Mouse (Mus musculus) layer of hippocampus, adult 9-10 months (tissue): Measurements from ENCODE around the gene Fam111a.
A peak's percentile ranks its signal among the peaks of the same experiment; 100 is the strongest.
"Not testable (repeated sequence)": the region's sequence is repeated elsewhere in the genome, so short reads cannot be mapped to it uniquely, and the experiment has no call there.

Experiments
- DNase-seq: peaks from one replicate; pipeline ENCODE4 v3.0.0; 2022; ENCODE audit warnings: low spot score

Gene Fam111a

DNA sequence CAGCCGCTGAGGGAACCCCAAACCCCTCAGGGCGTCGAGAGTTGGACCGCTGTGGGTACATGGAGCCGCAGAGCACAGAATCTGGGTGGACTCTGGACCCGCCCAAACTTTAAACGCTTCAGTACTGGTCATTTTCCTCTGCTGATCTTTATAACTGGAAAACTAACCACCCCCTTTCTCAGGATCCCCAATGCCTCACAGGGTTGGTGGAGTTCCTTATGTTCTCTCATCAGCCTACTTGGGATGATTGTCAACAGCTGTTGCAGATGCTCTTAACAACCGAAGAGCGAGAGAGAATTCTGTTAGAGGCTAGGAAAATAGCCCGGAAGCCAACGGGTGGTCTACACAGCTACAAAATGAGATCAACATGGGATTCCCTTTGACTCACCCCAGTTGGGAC is at the start of gene Fam111a:
Gene Fam111a (plus strand): TSS at position 301 of the 400 bp plus-strand sequence.
- DNase-seq, result not testable (repeated sequence)

DNA sequence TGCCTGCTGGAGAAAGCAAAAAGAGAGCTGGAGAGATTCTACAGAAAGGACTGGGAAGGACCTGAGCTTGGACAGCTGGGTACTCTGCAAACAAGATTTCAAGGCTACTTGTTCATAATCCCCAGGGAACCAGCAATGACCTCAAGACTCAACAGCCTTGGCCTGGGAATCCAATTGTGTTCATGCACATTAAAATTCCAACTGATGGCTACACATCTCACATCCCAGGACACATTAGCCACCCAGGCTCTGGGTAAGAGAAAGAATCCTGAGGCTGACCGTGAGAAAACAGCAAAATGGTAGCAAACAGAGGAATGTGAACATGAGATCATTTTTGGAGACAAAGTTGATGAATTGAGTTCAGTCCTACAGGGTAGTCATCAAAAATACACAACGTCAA is 49.3 kb upstream of the Fam111a start:
- no peak for DNase-seq

DNA sequence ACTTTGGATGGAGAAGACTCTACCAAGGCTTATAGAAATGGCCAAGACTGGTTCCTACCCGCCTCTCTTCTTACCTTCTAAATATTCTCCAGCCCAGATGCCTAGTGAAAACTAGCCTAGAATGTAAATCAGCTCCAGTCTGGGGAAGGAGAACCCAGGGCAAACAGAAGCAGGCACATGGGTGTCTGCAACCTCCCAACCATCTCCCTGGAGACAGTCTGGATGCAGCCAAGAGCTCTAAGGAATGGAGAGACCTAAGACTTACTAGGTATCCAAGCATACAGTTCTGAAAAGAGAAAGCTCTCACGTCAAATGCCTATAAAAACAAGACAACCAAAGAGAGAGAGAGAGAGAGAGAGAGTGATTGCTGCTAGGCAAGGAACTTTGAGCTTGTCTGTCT is 47.6 kb upstream of the Fam111a start:
- DNase-seq, result no peak

DNA sequence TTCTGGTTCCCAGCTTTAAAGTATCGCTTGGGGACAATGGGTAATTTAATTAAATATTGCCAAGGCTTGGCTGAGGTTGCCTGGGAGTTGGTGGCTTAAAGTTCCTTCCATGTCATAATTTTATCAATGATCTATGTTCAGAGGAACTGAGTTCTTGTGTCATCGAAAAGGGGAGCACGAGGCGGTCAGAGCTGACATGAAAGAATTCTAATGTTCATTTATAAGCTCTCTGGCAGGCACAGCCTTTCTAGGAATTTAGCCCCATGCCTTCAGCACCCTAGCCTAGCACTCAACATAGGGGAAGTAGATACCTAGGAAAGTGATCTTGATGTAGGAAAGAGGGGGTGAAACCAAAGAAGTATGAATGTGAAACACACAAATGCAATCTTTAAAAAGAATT is 47.2 kb upstream of the Fam111a start:
- no peak for DNase-seq

DNA sequence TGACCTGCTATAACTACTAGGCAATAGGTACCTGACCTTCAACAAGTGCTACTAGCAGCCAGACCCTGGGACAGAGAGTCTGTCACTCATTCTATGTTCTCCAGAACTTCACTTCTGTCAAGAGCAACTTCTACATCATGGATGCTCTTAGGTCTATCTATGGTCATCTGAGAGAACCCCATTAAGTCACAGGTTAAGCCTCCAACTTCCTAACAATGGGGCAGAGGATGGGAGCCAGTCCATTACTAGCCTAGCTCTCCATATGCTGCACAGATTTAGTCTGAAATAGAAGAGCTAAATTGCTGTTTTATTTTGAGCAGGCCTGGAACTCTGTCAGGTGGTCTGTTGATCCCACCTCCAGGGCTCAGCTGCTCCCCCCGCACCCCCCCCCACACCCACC is 46.6 kb upstream of the Fam111a start:
- no peak for DNase-seq

DNA sequence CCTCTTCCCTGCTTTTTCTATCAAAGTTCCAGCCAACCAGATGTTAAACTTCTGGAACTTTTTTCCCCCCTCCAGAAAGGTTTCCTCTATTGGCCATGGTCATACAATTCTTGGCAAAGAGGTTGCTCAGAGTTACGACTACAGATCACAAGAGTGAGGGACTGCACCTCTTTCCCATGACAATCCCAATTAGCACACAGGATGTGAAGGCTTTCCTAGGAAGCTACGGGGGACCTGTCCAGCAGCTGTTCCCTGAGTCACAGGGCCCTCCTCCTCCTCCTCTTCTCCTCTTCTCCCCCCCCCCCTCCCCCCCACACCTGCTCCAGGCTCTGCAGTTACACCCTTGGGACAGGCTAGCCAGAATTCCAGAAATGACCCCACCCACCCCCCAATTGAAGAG is 46.1 kb upstream of the Fam111a start:
- no peak for DNase-seq

DNA sequence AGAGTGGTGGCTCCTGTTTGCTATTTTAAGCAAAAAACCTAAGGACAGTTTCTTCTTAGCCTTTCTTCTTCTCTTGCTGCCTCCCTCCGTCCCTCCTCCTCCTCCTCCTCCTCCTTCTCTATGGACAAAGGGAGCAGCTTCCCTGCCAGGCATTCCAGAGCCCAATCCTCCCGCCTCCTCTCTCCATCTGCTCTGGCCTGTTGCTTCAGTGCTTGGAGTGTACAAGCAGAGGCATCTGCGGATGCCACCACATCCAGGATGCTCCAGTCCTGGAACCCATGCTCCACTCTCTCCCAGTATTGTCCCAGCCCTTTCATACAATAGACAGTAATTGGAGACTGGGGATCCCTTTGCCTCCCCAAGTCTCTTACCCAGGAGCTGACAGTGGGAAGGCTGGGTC is 45.4 kb upstream of the Fam111a start:
- DNase-seq, result no peak

DNA sequence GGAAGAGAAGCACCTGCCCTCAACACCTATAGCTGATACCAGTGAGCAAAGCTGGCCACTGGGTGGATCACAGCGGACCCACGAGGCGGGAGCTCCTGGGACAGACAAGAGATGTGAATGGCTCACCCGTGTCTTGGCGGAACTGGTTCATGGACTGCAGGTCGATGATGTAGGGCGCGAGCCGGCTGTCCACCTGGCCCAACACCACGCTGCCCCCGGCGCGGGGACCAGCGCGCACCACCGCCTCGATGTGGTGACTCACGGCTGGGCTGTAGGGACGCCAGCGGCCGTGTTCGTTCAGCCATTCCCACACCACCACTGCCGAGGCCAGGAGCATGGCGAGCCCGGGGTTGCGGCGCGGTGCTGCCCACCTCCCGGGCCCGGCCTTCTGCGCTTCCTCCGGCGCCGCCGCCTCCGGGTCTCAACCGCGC is 44.6 kb upstream of the Fam111a start:
- DNase-seq, result no peak

DNA sequence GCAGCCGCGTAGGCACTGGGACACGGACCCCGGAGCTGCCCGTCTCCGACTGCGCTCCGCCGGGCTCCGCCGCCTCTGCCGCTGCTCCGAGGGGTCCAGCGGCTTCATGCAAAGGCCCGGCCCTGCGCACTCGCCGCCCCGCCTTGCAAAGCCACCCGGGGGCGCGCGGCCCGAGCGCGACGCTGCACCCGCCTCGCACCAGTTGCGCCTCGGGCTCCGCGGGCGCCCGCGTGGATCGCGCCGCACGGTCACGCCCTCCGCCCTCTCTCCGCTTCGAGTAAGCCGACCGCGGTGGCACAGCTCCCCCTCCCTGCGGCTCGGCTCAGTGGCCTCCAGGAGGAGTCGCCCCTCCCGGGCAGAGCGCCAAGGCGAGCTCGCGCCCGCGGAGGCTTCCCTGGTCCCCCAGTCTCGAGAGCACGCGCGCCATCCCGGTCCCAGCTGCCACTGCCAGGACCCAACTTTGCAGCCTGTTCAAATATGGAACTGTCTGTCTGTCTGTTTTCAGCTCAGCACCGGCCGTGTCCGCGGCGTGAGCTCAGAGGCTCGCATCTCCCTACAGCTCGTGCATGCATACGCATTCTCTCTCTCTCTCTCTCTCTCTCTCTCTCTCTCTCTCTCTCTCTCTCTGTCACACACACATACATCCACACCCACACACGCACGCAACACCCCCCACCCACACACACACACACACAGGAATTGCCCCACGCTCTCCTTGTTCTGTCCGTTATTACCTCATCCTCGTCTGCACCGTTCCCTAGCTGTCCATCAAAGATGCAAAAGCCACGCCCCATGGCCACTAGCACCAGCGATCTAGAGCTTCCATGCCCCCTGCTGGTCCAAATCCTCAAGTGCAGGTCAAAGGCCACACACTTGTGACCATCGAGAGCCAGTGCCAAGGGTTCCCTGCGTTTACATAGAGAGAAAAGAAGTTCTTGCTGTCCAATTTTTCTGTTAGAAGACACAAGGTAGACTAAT is 43.9 kb upstream of the Fam111a start, which contains the start of gene Dtx4:
Gene Dtx4 (minus strand): TSS at position 85 of the 978 bp plus-strand sequence.
- peak; percentile 97 for DNase-seq

DNA sequence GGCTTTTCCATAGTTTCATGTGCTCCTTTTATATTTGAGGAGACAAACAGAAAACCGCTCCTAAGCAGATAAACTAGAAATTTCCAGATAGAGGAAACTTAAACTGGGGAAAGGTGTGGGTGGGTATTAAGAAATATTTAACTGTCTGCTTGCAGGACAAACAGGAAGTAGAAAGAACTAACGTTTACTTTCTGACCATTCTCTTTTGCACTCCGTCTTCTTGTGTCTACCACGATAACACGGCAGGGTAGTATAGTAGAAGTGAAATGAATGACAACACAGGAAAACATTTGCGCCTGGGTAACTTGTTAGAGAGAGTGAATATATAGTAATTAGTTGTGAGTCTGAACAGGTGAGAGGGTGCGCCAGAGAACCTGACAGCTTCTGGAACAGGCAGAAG is 42.8 kb upstream of the Fam111a start:
- no peak for DNase-seq

DNA sequence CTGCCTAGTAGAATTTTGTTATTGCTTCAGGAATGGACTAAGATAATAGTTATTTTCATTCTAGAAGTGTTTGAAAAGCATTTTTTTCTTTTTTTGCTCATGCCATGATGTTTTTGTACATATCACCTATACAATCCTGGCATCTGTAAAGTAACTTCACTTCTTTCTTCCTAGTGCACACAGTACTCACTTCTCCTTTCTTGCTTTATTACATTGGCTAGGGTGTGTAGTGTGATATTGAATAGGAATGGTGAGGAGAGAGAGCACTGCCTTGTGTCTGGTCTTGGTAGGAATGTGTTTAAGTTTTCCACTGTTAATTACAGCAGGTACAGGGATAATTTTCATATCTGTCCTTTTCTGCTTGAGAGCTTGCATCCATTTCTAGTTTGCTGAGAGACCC is 30.9 kb upstream of the Fam111a start:
- no peak for DNase-seq

DNA sequence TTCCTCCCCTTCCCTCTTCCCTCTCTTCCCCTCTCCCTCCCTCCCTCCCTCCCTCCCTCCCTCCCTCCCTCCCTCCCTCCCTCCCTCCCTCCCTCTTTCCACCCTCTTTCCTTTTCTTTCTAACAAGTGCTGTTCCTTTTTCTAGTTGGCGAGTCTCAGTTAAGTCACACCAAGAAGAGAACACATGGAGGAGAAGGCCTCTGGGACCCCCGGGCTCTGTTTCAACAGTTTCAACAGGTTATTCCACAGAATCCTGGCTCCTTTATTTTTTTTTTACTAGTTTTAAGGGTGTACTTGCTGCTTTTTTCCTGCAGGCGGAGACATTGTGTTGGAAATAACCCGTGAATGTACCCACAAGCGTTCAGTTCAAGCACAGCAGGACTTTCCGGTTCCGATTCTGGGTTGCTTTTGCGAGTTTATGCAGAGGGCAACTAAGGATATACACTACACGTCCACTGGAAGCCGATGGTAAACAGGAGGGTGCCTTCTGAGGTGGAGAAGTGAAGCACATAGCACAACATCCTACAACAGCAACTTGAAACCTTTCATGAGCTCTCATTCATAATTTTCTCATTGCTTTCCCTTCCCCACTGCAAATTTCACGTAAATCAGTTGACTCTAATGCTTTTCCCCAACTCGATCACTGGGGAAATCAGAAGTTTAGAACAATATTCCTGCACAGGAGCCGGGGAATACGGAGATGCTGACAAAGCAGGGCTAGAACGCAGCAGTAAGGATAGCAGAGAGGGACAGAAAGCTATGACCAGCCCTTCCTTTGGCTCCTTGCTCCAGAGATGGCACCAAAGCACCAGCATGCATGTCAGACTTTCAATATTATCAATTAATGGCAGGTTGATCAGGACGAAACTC is 27.6 kb upstream of the Fam111a start:
- DNase-seq, result peak; percentile 62

DNA sequence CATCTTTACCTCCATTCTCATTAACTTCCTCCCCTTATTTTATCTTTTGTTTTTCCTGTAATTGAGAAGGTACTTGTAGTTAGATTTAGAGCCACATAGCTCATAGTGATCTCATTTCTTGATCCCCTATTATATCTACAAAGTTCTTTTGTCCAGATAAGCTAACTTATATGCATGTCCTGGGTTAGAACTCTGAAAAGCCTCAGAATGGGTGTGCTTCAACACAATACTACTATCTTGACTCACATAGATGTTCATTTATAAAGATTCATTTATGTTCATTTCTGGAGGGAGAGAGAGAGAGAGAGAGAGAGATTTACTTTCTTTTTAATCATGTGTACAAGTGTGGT is 27.0 kb upstream of the Fam111a start:
- no peak for DNase-seq

DNA sequence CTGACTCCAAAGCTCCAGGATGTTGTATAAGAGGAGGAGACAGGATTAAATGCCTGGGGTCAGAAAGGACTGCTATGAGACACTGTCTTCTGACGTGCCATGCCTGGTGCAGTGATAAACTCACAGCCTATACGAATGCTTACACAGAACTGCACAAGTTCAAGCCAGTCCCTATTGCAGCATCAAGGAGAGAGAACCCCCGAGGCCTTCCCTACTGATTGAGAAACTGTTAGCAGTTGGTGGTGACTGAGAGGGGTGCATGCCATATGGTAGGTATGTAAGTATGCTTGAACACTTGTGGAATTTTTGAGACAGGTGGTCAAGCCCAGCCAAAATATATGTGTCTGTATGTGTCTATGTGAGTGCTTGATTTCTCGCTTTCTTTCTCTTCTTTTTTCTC is 22.2 kb upstream of the Fam111a start:
- no peak for DNase-seq

DNA sequence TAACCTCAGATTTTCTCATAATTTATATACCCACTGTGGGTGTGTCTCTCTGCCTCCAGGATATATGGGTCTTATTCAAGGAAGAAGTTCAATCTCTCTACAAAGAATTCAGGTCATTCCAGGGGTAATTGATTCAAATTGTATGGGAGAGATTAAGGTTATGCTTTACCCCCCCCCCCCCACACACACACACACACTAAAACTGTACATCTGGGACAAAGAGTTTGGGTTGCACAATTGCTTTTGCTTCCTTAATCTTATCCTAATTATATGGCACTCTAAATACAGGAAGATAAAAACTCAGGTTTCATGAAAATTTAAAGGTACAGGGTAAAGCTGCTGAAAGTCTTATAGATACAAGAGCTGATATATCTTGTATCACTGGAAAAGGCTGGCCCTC is 8.4 kb upstream of the Fam111a start:
- DNase-seq, result no peak

DNA sequence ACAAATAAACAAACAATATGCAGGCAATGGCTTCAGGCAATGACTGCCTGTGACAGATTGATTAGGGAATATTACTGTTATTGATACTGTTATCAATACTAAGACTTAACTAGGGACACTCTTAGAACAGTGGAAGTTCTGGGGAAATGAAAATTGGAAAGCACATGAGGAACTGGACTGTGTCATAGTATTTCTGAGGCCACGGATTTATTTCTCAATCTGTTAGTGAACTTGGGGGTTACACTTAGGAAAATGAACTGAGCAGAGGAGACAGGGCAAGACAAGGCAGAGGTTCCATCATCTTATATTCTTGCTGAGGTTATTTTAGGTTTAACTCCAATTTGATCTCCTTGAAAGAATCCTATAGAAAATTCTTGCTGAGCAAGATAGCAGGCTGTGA is 5.6 kb upstream of the Fam111a start:
- no peak for DNase-seq

DNA sequence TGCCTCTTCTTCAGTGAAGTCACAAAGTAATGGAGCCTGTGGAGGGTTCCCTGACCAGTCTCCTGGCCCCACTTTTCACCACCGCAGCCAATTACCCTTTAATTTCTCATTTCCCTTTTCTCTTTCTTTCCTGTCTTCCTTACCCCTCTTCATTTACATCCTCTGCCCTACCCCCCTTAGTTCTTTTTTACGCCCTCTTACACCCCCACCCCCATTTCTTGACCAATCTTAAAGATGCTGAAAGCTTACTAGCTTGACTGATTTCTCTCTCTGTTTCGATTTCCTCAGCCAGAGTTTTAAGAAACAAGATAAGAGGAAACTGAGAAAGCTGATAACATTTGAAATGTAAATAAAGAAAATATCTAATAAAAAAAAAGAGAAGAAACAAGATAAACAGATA is 4.8 kb upstream of the Fam111a start:
- no peak for DNase-seq

DNA sequence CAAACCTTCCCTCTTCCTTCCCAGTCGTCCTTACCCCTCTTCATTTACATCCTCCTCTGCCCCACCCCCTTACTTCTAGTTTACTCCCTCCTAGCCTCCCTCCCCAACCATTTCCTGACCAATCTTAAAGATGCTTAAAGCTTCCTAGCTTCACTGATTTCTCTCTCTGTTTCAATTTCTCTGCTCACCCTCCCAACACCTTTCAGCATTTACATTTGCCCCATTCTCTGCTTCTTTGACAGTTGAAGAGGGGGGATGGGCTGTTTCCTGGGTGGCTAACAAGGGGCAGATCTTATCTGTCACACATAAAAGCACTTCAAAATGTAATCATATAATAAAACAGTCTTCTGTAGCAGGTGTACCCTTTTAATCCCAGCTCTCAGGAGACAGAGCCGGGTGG is 3.9 kb upstream of the Fam111a start:
- DNase-seq, result no peak

DNA sequence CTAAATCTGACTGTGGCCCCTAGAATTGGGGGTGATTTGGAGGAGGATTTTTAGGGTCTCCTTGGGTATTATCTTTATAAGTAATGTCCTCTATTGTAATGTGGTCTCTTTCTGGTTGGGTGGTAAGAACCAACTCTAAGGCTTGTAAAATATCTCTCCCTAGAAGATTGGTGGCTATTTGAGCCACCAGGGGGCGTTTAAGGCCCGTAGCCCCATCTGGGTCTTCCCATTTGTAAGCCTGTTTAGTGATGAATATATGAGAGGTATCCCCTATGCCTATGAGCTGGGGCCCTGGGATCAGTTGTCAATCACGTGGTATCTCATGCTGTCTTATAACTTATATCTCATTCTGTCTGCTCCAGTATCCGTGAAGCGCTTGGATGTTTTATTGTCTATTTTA is 3.6 kb downstream of the Fam111a start:
- DNase-seq, result no peak

DNA sequence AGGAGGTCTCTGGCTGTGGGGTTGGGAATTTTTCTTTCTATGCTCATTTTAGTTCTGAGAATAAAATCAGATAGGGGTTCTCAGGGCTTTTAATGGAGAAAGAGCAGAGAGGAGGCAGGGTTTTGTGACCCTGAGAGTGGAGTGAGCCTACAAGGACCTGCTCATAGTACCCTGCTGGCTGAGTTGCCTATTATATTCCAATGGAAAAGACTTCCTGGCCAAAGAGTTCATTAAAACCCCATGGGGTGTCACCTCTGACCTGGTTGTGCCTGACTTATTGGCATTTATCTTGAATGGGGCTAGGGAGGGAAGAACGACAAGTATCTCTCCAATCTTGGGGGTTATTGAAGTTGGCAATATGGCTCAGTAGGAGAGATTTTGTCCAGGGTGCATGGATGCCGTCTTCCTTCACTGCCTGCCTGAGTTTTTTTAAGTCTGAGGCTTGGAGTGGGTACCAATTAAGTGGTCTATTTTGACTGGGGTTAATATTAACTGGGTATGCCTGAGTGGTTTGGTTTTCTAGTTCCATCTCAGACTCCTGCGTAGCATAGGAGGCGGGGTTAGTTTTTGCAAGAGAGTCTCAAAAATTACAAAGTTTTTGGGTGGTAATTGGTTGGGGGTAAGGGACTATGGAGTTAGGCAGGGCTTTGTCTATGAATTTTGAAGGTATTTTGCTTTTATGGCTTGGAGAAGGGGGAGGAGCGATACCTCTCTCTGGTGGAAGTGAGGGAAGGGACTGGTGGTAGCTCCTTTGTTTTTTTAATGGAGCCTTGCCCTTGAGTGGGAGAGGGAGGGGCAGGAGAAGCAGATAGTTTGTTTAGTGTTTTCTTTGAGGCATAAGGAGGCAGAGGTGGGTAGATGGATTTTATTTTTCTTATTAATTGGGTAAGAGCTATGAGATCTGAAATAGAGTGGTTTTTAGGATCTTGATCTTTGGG is 4.7 kb downstream of the Fam111a start:
- no peak for DNase-seq

DNA sequence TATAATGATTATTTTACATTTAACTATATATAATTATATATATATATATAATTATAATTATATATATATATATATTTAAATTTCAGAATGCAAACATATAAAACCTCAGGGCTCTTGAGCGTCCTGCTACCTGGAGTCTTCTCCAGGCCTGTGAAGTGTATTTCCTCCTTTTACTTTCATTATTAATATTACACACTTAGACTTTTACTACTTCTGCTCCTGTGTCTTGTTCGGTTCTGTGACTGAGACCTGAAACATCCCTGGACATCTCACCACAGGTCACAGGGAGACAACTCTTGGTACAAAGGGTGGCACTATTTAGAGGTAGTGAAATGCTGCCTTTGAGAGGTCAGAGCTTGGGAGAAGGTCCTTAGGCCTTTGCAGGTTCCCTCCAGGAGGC is 10.8 kb downstream of the Fam111a start:
- DNase-seq, result no peak

DNA sequence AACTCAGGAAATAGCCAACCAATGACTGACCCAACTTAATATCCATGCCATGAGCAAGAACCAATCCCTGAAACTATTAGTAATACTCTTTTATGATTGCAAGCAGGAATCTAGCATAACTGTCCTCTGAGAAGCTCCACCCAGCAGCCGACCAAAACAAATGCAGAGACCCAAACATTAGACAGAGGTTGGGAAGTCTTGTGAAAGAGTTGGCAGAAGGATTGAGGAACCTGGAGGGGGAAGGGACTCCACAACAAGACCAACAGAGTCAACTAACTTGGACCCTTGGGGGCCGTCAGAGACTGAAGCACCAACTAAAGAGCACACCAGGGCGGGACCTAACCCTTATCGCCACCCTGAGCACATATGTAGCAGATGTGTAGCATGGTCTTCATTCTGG is 12.7 kb downstream of the Fam111a start:
- no peak for DNase-seq
